Mouse (Mus musculus): Measurements from ENCODE around the gene Rftn1.
A peak's percentile ranks its signal among the peaks of the same experiment; 100 is the strongest.
"Not testable (repeated sequence)": the region's sequence is repeated elsewhere in the genome, so short reads cannot be mapped to it uniquely, and the experiment has no call there.

Gene Rftn1

GRCm38 (mm10) chr17:50190131-50191015 lies at the start of gene Rftn1:
Rftn1 (minus strand) TSS chr17:50190674.
- no peak for DNase-seq (ENCODE audit: low read depth)

- no peak for DNase-seq (ENCODE audit: low read depth)
Measured at GRCm38 (mm10) chr17:50237818-50238610, 47.5 kb upstream of the Rftn1 start.

GRCm38 (mm10) chr17:50237436-50237709 lies 46.9 kb upstream of the Rftn1 start:
- DNase-seq (ENCODE audit: low read depth), result peak; percentile 53

GRCm38 (mm10) chr17:50236702-50237435 lies 46.4 kb upstream of the Rftn1 start:
- DNase-seq (ENCODE audit: low read depth), result no peak

- no peak for DNase-seq (ENCODE audit: low read depth)
Measured at GRCm38 (mm10) chr17:50235943-50236701, 45.6 kb upstream of the Rftn1 start.

- no peak for DNase-seq (ENCODE audit: low read depth)
Measured at GRCm38 (mm10) chr17:50233956-50234355, 43.5 kb upstream of the Rftn1 start.

- DNase-seq (ENCODE audit: low read depth), result no peak
Measured at GRCm38 (mm10) chr17:50232821-50233220, 42.3 kb upstream of the Rftn1 start.

GRCm38 (mm10) chr17:50231206-50231605 lies 40.7 kb upstream of the Rftn1 start:
- no peak for DNase-seq (ENCODE audit: low read depth)

GRCm38 (mm10) chr17:50229534-50229933 lies 39.1 kb upstream of the Rftn1 start:
- no peak for DNase-seq (ENCODE audit: low read depth)

- no peak for DNase-seq (ENCODE audit: low read depth)
Measured at GRCm38 (mm10) chr17:50227366-50227765, 36.9 kb upstream of the Rftn1 start.

GRCm38 (mm10) chr17:50224718-50225117 lies 34.2 kb upstream of the Rftn1 start:
- DNase-seq (ENCODE audit: low read depth), result no peak

- DNase-seq (ENCODE audit: low read depth), result no peak
Measured at GRCm38 (mm10) chr17:50217978-50218377, 27.5 kb upstream of the Rftn1 start.

- no peak for DNase-seq (ENCODE audit: low read depth)
Measured at GRCm38 (mm10) chr17:50215104-50215503, 24.6 kb upstream of the Rftn1 start.

GRCm38 (mm10) chr17:50213117-50213516 lies 22.6 kb upstream of the Rftn1 start:
- DNase-seq (ENCODE audit: low read depth), result no peak

- no peak for DNase-seq (ENCODE audit: low read depth)
Measured at GRCm38 (mm10) chr17:50211816-50212215, 21.3 kb upstream of the Rftn1 start.

GRCm38 (mm10) chr17:50209831-50210230 lies 19.4 kb upstream of the Rftn1 start:
- no peak for DNase-seq (ENCODE audit: low read depth)

- DNase-seq (ENCODE audit: low read depth), result no peak
Measured at GRCm38 (mm10) chr17:50208137-50209045, 17.9 kb upstream of the Rftn1 start.

- DNase-seq (ENCODE audit: low read depth), result not testable (repeated sequence)
Measured at GRCm38 (mm10) chr17:50206262-50206661, 15.8 kb upstream of the Rftn1 start.

- DNase-seq (ENCODE audit: low read depth), result not testable (repeated sequence)
Measured at GRCm38 (mm10) chr17:50205840-50206239, 15.4 kb upstream of the Rftn1 start.

GRCm38 (mm10) chr17:50205152-50205782 lies 14.8 kb upstream of the Rftn1 start:
- DNase-seq (ENCODE audit: low read depth), result no peak

All from c-Kit-positive CD71-positive TER-119-negative erythroid progenitor cells, embryonic 14.5 days (primary cell).